Mouse (Mus musculus): ENCODE results near the gene Gm21761.
"Not testable (repeated sequence)": the region's sequence is repeated elsewhere in the genome, so short reads cannot be mapped to it uniquely, and the experiment has no call there.

DNA sequence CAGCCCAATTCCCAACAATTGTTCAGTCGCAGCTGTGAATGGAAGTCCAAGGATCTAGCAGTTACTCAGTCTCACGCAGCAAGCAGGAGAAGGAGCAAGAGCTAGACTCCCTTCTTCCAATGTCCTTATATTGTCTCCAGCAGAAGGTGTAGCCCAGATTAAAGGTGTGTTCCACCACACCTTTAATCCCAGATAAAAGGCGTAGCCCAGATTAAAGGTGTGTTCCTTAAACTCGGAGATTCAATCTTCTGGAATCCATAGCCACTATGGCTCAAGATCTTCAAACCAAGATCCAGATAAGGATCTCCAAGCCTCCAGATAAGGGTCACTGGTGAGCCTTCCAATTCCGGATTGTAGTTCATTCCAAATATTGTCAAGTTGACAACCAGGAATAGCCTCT, at the start of gene Gm21761:
- TF ChIP-seq CTCF, POLR2A (IDR thresholded peaks at IDR 0.05; ENCODE audit: insufficient read depth, low read depth, low read length): not testable (repeated sequence)
